Mouse (Mus musculus) adrenal gland, adult 18-20 months (tissue): ENCODE data around the gene Terf2. TPM values are rescaled to one million over a fixed set of nuclear protein-coding genes. Genes with fewer than 3 reads are reported as not detected.

Experiments
- microRNA-seq, 2 experiments: library from miRNA; unstranded; fragments of <30 nt; microRNA quantifications; one replicate each; pipeline ENCODE4 v1.2.0; 2021; ENCODE audit warnings: borderline number of aligned reads in 2 of 2
- total RNA-seq, 2 experiments: library from RNA; stranded (reverse); gene quantifications; 1 replicate in 1 of 2; 2 replicates in 1 of 2; pipeline ENCODE4 v1.2.3; 2021

Gene Terf2
- total RNA-seq, 2 experiments from 2014 or later: 20.5 to 22.6 TPM

Small RNA genes lying within 50 kb of the gene (microRNA-seq; reads per million reads assigned to microRNA genes)
- 0.47 to 1.2 reads per million in 2 experiments for gene Mir7075

Other genes with a start within 250 kb of the Terf2 start
- under 1 TPM; 0.26 to 0.33 TPM for gene Has3, start 226.3 kb downstream of the Terf2 start, total RNA-seq
- gene Utp4, start 202.9 kb downstream of the Terf2 start, total RNA-seq: 10 to 100 TPM; 48.9 to 50.9 TPM
- gene Sntb2, start 160.8 kb downstream of the Terf2 start, total RNA-seq: 10 to 100 TPM; 16.9 to 20.9 TPM
- gene Vps4a, start 65.3 kb downstream of the Terf2 start, total RNA-seq: 10 to 100 TPM; 77.8 to 82.3 TPM
- gene Pdf, start 47.9 kb downstream of the Terf2 start, total RNA-seq: 10 to 100 TPM; 41.8 to 53.9 TPM
- 10 to 100 TPM; 33.2 to 35.3 TPM for gene Cog8, start 39.9 kb downstream of the Terf2 start, total RNA-seq
- gene Nip7, start 39.7 kb downstream of the Terf2 start, total RNA-seq: 10 to 100 TPM; 47.5 to 54.1 TPM
- gene Tmed6, start 30.9 kb downstream of the Terf2 start, total RNA-seq: not detected
- 100 to 1,000 TPM; 320 to 493 TPM for gene Cyb5b, start 54.1 kb upstream of the Terf2 start, total RNA-seq
- gene Nfat5, start 196.9 kb upstream of the Terf2 start, total RNA-seq: 100 to 1,000 TPM in 1 of 2 experiments, 10 to 100 TPM in 1; 66.5 to 101 TPM